Mouse (Mus musculus) heart, embryonic 11.5 days (tissue): ENCODE results near the gene Tollip. TPM values are rescaled to one million over a fixed set of nuclear protein-coding genes. Genes with fewer than 3 reads are reported as not detected.

Source experiments
- ATAC-seq: fragments of 200-750 bp; cut with Nextera tagmentation; replicated peaks from 2 replicates; pipeline ENCODE4 v1.8.0; 2017; ENCODE audit warnings: moderate library complexity; ENCODE audit not compliant: insufficient number of reproducible peaks, low FRiP score, low TSS enrichment
- H3K27ac ChIP-seq: fragments of 300-500 bp; sonication (generic); 2 replicates; pipeline ENCODE4 v1.5.1; 2014; ENCODE audit warnings: mild to moderate bottlenecking, low read depth, low read length
- H3K27me3 ChIP-seq: fragments of 300-500 bp; sonication (generic); 2 replicates; pipeline ENCODE4 v1.6.1; 2014; ENCODE audit warnings: mild to moderate bottlenecking, low read length, mixed read lengths; ENCODE audit not compliant: control insufficient read depth, insufficient read depth
- H3K36me3 ChIP-seq: fragments of 300-500 bp; sonication (generic); 2 replicates; pipeline ENCODE4 v1.6.1; 2014; ENCODE audit warnings: mild to moderate bottlenecking, low read length, moderate library complexity, mixed read lengths; ENCODE audit not compliant: control insufficient read depth, insufficient read depth
- H3K4me1 ChIP-seq: fragments of 300-500 bp; sonication (generic); 2 replicates; pipeline ENCODE4 v1.6.1; 2014; ENCODE audit warnings: low read length; ENCODE audit not compliant: control insufficient read depth, insufficient read depth
- H3K4me2 ChIP-seq: fragments of 300-500 bp; sonication (generic); 2 replicates; pipeline ENCODE4 v1.6.1; 2014; ENCODE audit warnings: mild to moderate bottlenecking, moderate library complexity
- H3K4me3 ChIP-seq: fragments of 300-500 bp; sonication (generic); 2 replicates; pipeline ENCODE4 v1.5.1; 2014; ENCODE audit warnings: low read depth, low read length
- H3K9ac ChIP-seq: fragments of 300-500 bp; sonication (generic); 2 replicates; pipeline ENCODE4 v1.6.1; 2014; ENCODE audit warnings: mild to moderate bottlenecking, low read depth, low read length, moderate library complexity
- H3K9me3 ChIP-seq: fragments of 300-500 bp; sonication (generic); replicated peaks from 2 replicates; pipeline ENCODE4 v1.6.1; 2016; ENCODE audit warnings: low read length; ENCODE audit not compliant: control insufficient read depth
- WGBS: fragments of 180-500 bp; shearing (Covaris S2); extraction: QIAGEN DNeasy Blood & Tissue Kit; methylation state at CpG from one replicate; pipeline ENCODE4 v1.1.7; 2014; ENCODE audit not compliant: insufficient replicate concordance; 5-methylcytosine and 5-hydroxymethylcytosine counted together
- polyA plus RNA-seq: library from polyadenylated mRNA; unstranded; fragments of >200 nt; fragmentation: Nextera tagmentation; extraction: Ambion mirVana; gene quantifications from 2 replicates; pipeline ENCODE4 v1.2.1, GENCODE M21; 2014

The Tollip gene
- polyA plus RNA-seq = 36.2 and 38.8 TPM in 2 replicates

GRCm38 (mm10) chr7:141918407-141918806 is at the start of gene Tollip:
TSS of gene Tollip (minus strand) at chr7:141918507.
- Histone ChIP-seq H3K9me3 (no peaks in the 10 kb centered on the region), H3K4me2 (no peak within 1 kb of the TSS), H3K27ac (no peak within 1 kb of the TSS), H3K4me3 (no peak within 1 kb of the TSS), H3K27me3 (no peaks in the 10 kb centered on the region), H3K9ac (no peak within 1 kb of the TSS), H3K36me3 (no peaks in the 10 kb centered on the region), H3K4me1 (no peaks in the 10 kb centered on the region)
- no peak for ATAC-seq
- 76% methylated on average over 2 of the region's 2 CpGs for WGBS

DNA sequence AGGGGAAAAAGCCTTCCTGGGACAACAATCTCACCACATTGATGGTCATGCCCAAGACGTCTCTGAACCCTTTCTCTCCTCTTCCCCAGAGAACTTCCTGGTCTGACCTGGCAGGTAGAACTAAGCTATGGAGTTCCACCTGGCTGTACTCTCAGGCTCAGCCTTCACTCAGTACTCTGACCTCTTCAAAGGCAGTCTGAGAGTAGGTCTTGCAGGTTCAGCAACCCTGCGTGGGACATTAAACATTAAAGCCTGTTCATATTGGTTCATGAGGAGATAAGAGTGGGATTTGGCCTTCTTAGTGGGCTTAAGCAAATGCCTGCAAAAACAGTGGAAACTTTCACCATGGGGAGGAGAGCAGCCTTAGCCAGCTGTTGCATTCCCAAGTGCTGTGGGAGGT is 48.0 kb upstream of the Tollip start:
- Histone ChIP-seq H3K4me1 (no peaks in the 10 kb centered on the region), H3K27ac (no peak overlapping the region), H3K4me2 (no peak overlapping the region), H3K36me3 (no peaks in the 10 kb centered on the region), H3K9me3 (no peaks in the 10 kb centered on the region), H3K9ac (no peak overlapping the region), H3K27me3 (peaks cover 3% of the 10 kb centered on the region), H3K4me3 (no peak overlapping the region)
- 76% methylated on average over 2 of the region's 2 CpGs for WGBS
- ATAC-seq = no peak

DNA sequence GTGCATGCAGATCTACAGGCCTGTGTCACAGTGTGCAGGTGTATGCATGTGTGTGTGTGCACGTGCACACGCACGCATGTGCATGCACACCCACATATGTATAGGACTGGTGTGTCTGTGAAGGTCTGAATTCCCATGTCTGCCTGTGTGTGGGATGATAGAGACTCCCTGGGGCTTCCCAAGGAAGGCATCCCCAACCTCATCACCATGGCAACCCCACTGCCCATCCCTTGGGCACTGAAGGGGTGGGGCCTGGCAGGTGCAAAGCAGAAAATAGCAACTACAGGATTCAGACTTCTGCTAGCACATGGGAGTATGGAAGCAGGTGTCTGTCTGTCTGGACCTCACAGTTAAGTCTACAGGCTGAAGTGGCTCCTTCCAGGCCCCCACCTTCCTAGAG is 44.2 kb upstream of the Tollip start:
- Histone ChIP-seq H3K27ac (no peak overlapping the region), H3K4me3 (no peak overlapping the region), H3K4me1 (no peaks in the 10 kb centered on the region), H3K36me3 (no peaks in the 10 kb centered on the region), H3K9ac (no peak overlapping the region), H3K9me3 (no peaks in the 10 kb centered on the region), H3K4me2 (no peak overlapping the region), H3K27me3 (0 out of 2 replicates have a peak, but pooled peaks cover under 1% of the 10 kb centered on the region)
- WGBS = 84% methylated on average over 3 of the region's 3 CpGs
- ATAC-seq = no peak

DNA sequence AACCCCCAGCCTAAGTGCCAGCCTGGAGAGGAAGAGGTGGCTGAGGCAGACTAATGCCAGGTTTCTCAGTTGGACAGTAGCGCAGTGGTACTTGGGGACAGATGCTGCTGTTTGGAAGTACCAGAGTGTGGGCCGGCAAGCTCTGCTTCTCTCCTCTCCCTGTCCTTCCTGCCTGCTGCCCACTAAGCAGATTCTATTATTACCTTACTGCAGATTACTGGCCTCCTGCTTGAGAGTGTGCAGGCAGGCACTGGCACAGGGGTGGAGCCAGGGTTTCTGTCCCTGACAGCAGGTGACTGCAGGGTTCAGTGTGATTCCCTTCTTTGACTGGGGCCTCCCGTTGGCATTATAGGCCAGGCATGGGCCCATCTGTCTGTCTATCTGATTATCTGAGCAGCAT is 43.2 kb upstream of the Tollip start:
- H3K4me3 ChIP-seq = no peak overlapping the region
- H3K4me1 ChIP-seq = no peaks in the 10 kb centered on the region
- H3K27me3 ChIP-seq = peaks cover 6% of the 10 kb centered on the region; the same call in 1 of the 2 replicates
- ATAC-seq = no peak
- H3K9me3 ChIP-seq = no peaks in the 10 kb centered on the region
- H3K9ac ChIP-seq = no peak overlapping the region
- no peak overlapping the region for H3K4me2 ChIP-seq
- H3K27ac ChIP-seq = no peak overlapping the region
- WGBS = 74% methylated on average over 3 of the region's 3 CpGs
- H3K36me3 ChIP-seq = no peaks in the 10 kb centered on the region

DNA sequence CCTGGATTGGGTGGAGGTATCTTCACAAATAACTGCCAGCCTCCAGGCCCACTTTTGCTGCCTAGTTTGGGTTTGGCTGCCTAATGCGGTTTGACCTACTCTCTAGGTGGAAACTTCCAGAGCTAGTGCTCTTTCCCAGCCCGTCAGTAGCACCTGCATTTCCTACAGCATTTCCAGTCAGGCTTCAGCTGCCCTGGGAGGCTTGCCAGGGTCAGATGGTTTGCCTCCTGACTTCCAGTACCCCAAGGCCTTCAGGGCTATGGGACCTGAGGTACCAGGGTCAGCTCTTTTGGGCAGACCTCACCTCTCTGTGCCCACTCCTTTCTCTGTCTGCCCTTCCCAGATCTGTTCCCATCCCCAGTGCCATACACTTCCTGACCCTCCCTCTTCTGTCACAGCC is 42.6 kb upstream of the Tollip start:
- Histone ChIP-seq H3K27me3 (peaks cover 9% of the 10 kb centered on the region; the same call in 1 of the 2 replicates), H3K9ac (no peak overlapping the region), H3K4me2 (no peak overlapping the region), H3K4me3 (no peak overlapping the region), H3K4me1 (no peaks in the 10 kb centered on the region), H3K9me3 (no peaks in the 10 kb centered on the region), H3K27ac (no peak overlapping the region), H3K36me3 (no peaks in the 10 kb centered on the region)
- 83% methylated on average over 2 of the region's 2 CpGs for WGBS
- no peak for ATAC-seq

- Histone ChIP-seq H3K27me3 (peaks cover 16% of the 10 kb centered on the region), H3K36me3 (no peaks in the 10 kb centered on the region), H3K9me3 (no peaks in the 10 kb centered on the region), H3K27ac (no peak overlapping the region), H3K4me1 (no peaks in the 10 kb centered on the region), H3K9ac (no peak overlapping the region), H3K4me2 (no peak overlapping the region), H3K4me3 (no peak overlapping the region)
- no peak for ATAC-seq
- 58% methylated on average over 1 of the region's 1 CpGs for WGBS
Measured at GRCm38 (mm10) chr7:141959133-141959532, 40.8 kb upstream of the Tollip start.

GRCm38 (mm10) chr7:141958211-141958610 is 39.9 kb upstream of the Tollip start:
- no peak for ATAC-seq
- H3K4me1 ChIP-seq = no peaks in the 10 kb centered on the region
- no peaks in the 10 kb centered on the region for H3K36me3 ChIP-seq
- H3K27ac ChIP-seq = no peak overlapping the region
- no peaks in the 10 kb centered on the region for H3K9me3 ChIP-seq
- H3K27me3 ChIP-seq = peaks cover 22% of the 10 kb centered on the region
- WGBS = 81% methylated on average over 2 of the region's 2 CpGs
- H3K4me2 ChIP-seq = no peak overlapping the region
- H3K9ac ChIP-seq = no peak overlapping the region
- no peak overlapping the region for H3K4me3 ChIP-seq

- no peak for ATAC-seq
- H3K4me2 ChIP-seq = no peak overlapping the region
- WGBS = 78% methylated on average over 4 of the region's 4 CpGs
- no peak overlapping the region for H3K9ac ChIP-seq
- peaks cover 28% of the 10 kb centered on the region for H3K27me3 ChIP-seq
- H3K4me3 ChIP-seq = no peak overlapping the region
- H3K9me3 ChIP-seq = no peaks in the 10 kb centered on the region
- no peak overlapping the region for H3K27ac ChIP-seq
- H3K36me3 ChIP-seq = no peaks in the 10 kb centered on the region
- no peaks in the 10 kb centered on the region for H3K4me1 ChIP-seq
Measured at GRCm38 (mm10) chr7:141957524-141958051, 39.3 kb upstream of the Tollip start.

- H3K27me3 ChIP-seq = peaks cover 43% of the 10 kb centered on the region
- 64% methylated on average over 8 of the region's 8 CpGs for WGBS
Measured at GRCm38 (mm10) chr7:141956174-141956566, 37.9 kb upstream of the Tollip start.

More at GRCm38 (mm10) chr7:141956174-141956566, 37.9 kb upstream of the Tollip start:
- Histone ChIP-seq H3K4me2 (no peak overlapping the region), H3K9me3 (no peaks in the 10 kb centered on the region), H3K4me1 (no peaks in the 10 kb centered on the region), H3K4me3 (no peak overlapping the region), H3K9ac (no peak overlapping the region), H3K27ac (no peak overlapping the region), H3K36me3 (no peaks in the 10 kb centered on the region)
- ATAC-seq = no peak
